Mouse (Mus musculus): ENCODE data around the gene Dync1li1. TPM values are rescaled to one million over a fixed set of nuclear protein-coding genes. Genes with fewer than 3 reads are reported as not detected.

Dync1li1 gene
- polyA plus RNA-seq, 1 experiment from 2014 or later, result 52.2 TPM

- Histone ChIP-seq H3K9ac (ENCODE audit: low read depth, low read length) (no peak overlapping the region), H3K4me1 (ENCODE audit: control insufficient read depth, insufficient read depth, low read length) (no peaks in the 10 kb centered on the region), H3K27me3 (replicated peaks; ENCODE audit: control insufficient read depth, insufficient read depth, low read length) (no peaks in the 10 kb centered on the region), H3K36me3 (ENCODE audit: control insufficient read depth, insufficient read depth, low read length) (no peaks in the 10 kb centered on the region), H3K9me3 (ENCODE audit: control insufficient read depth, low read length) (no peaks in the 10 kb centered on the region), H3K4me3 (ENCODE audit: low read length) (no peak overlapping the region), H3K4me2 (ENCODE audit: low read depth, low read length) (peak overlapping the region; percentile 17; the same call in 1 of the 2 replicates), H3K27ac (ENCODE audit: low read length) (no peak overlapping the region)
- ATAC-seq, result no peak
- 57% methylated on average over 21 of the region's 21 CpGs for WGBS
These were observed 37.5 kb upstream of the Dync1li1 start for GRCm38 (mm10) chr9:114650938-114651634.

GRCm38 (mm10) chr9:114655356-114655755 is 33.2 kb upstream of the Dync1li1 start:
- H3K27ac ChIP-seq (ENCODE audit: low read length), result no peak overlapping the region
- H3K27me3 ChIP-seq (replicated peaks; ENCODE audit: control insufficient read depth, insufficient read depth, low read length), result no peaks in the 10 kb centered on the region
- H3K36me3 ChIP-seq (ENCODE audit: control insufficient read depth, insufficient read depth, low read length), result no peaks in the 10 kb centered on the region
- H3K4me2 ChIP-seq (ENCODE audit: low read depth, low read length), result no peak overlapping the region
- no peak overlapping the region for H3K9ac ChIP-seq (ENCODE audit: low read depth, low read length)
- WGBS, result 84% methylated on average over 4 of the region's 4 CpGs
- ATAC-seq, result no peak
- no peaks in the 10 kb centered on the region for H3K9me3 ChIP-seq (ENCODE audit: control insufficient read depth, low read length)
- no peaks in the 10 kb centered on the region for H3K4me1 ChIP-seq (ENCODE audit: control insufficient read depth, insufficient read depth, low read length)
- H3K4me3 ChIP-seq (ENCODE audit: low read length), result no peak overlapping the region

- Histone ChIP-seq H3K9me3 (ENCODE audit: control insufficient read depth, low read length) (no peaks in the 10 kb centered on the region), H3K4me1 (ENCODE audit: control insufficient read depth, insufficient read depth, low read length) (no peaks in the 10 kb centered on the region), H3K36me3 (ENCODE audit: control insufficient read depth, insufficient read depth, low read length) (no peaks in the 10 kb centered on the region), H3K4me3 (ENCODE audit: low read length) (no peak overlapping the region), H3K4me2 (ENCODE audit: low read depth, low read length) (no peak overlapping the region), H3K27ac (ENCODE audit: low read length) (no peak overlapping the region), H3K9ac (ENCODE audit: low read depth, low read length) (no peak overlapping the region), H3K27me3 (replicated peaks; ENCODE audit: control insufficient read depth, insufficient read depth, low read length) (no peaks in the 10 kb centered on the region)
- ATAC-seq, result no peak
- 76% methylated on average over 3 of the region's 3 CpGs for WGBS
These were observed 31.9 kb upstream of the Dync1li1 start for GRCm38 (mm10) chr9:114656701-114657100.

- H3K4me1 ChIP-seq (ENCODE audit: control insufficient read depth, insufficient read depth, low read length), result peaks cover 3% of the 10 kb centered on the region; the same call in 1 of the 2 replicates
- 87% methylated on average over 6 of the region's 6 CpGs for whole genome bisulfite sequencing
- no peaks in the 10 kb centered on the region for H3K36me3 ChIP-seq (ENCODE audit: control insufficient read depth, insufficient read depth, low read length)
- no peak for ATAC-seq
- no peaks in the 10 kb centered on the region for H3K27me3 ChIP-seq (replicated peaks; ENCODE audit: control insufficient read depth, insufficient read depth, low read length)
- H3K9me3 ChIP-seq (ENCODE audit: control insufficient read depth, low read length), result no peaks in the 10 kb centered on the region
- no peak overlapping the region for H3K4me2 ChIP-seq (ENCODE audit: low read depth, low read length)
- H3K4me3 ChIP-seq (ENCODE audit: low read length), result no peak overlapping the region
- no peak overlapping the region for H3K9ac ChIP-seq (ENCODE audit: low read depth, low read length)
- no peak overlapping the region for H3K27ac ChIP-seq (ENCODE audit: low read length)
These were observed 28.1 kb upstream of the Dync1li1 start for GRCm38 (mm10) chr9:114660506-114660905.

- no peaks in the 10 kb centered on the region for H3K27me3 ChIP-seq (replicated peaks; ENCODE audit: control insufficient read depth, insufficient read depth, low read length)
- no peak for ATAC-seq
- H3K36me3 ChIP-seq (ENCODE audit: control insufficient read depth, insufficient read depth, low read length), result no peaks in the 10 kb centered on the region
- H3K9me3 ChIP-seq (ENCODE audit: control insufficient read depth, low read length), result no peaks in the 10 kb centered on the region
- no peak overlapping the region for H3K27ac ChIP-seq (ENCODE audit: low read length)
- H3K9ac ChIP-seq (ENCODE audit: low read depth, low read length), result no peak overlapping the region
- peaks cover 3% of the 10 kb centered on the region; the same call in 1 of the 2 replicates for H3K4me1 ChIP-seq (ENCODE audit: control insufficient read depth, insufficient read depth, low read length)
- H3K4me3 ChIP-seq (ENCODE audit: low read length), result no peak overlapping the region
- WGBS, result 69% methylated on average over 6 of the region's 6 CpGs
- H3K4me2 ChIP-seq (ENCODE audit: low read depth, low read length), result no peak overlapping the region
These were observed 27.6 kb upstream of the Dync1li1 start for GRCm38 (mm10) chr9:114660983-114661382.

GRCm38 (mm10) chr9:114661991-114662390 is 26.6 kb upstream of the Dync1li1 start:
- no peaks in the 10 kb centered on the region for H3K9me3 ChIP-seq (ENCODE audit: control insufficient read depth, low read length)
- no peaks in the 10 kb centered on the region for H3K36me3 ChIP-seq (ENCODE audit: control insufficient read depth, insufficient read depth, low read length)
- H3K4me1 ChIP-seq (ENCODE audit: control insufficient read depth, insufficient read depth, low read length), result peaks cover 3% of the 10 kb centered on the region; the same call in 1 of the 2 replicates
- ATAC-seq, result peak; percentile 63
- H3K27me3 ChIP-seq (replicated peaks; ENCODE audit: control insufficient read depth, insufficient read depth, low read length), result no peaks in the 10 kb centered on the region
- H3K9ac ChIP-seq (ENCODE audit: low read depth, low read length), result no peak overlapping the region
- H3K4me2 ChIP-seq (ENCODE audit: low read depth, low read length), result no peak overlapping the region
- 30% methylated on average over 7 of the region's 7 CpGs for WGBS
- no peak overlapping the region for H3K27ac ChIP-seq (ENCODE audit: low read length)
- no peak overlapping the region for H3K4me3 ChIP-seq (ENCODE audit: low read length)

- ATAC-seq, result no peak
- H3K27ac ChIP-seq (ENCODE audit: low read length), result no peak overlapping the region
- no peak overlapping the region for H3K9ac ChIP-seq (ENCODE audit: low read depth, low read length)
- H3K4me1 ChIP-seq (ENCODE audit: control insufficient read depth, insufficient read depth, low read length), result peaks cover 3% of the 10 kb centered on the region; the same call in 1 of the 2 replicates
- H3K4me2 ChIP-seq (ENCODE audit: low read depth, low read length), result no peak overlapping the region
- H3K27me3 ChIP-seq (replicated peaks; ENCODE audit: control insufficient read depth, insufficient read depth, low read length), result no peaks in the 10 kb centered on the region
- H3K4me3 ChIP-seq (ENCODE audit: low read length), result no peak overlapping the region
- H3K36me3 ChIP-seq (ENCODE audit: control insufficient read depth, insufficient read depth, low read length), result no peaks in the 10 kb centered on the region
- no peaks in the 10 kb centered on the region for H3K9me3 ChIP-seq (ENCODE audit: control insufficient read depth, low read length)
- WGBS, result 79% methylated on average over 11 of the region's 11 CpGs
These were observed 24.8 kb upstream of the Dync1li1 start for GRCm38 (mm10) chr9:114663782-114664181.

- Histone ChIP-seq H3K9ac (ENCODE audit: low read depth, low read length) (no peak overlapping the region), H3K4me1 (ENCODE audit: control insufficient read depth, insufficient read depth, low read length) (peaks cover 2% of the 10 kb centered on the region; the same call in 1 of the 2 replicates), H3K36me3 (ENCODE audit: control insufficient read depth, insufficient read depth, low read length) (no peaks in the 10 kb centered on the region), H3K9me3 (ENCODE audit: control insufficient read depth, low read length) (no peaks in the 10 kb centered on the region), H3K27me3 (replicated peaks; ENCODE audit: control insufficient read depth, insufficient read depth, low read length) (no peaks in the 10 kb centered on the region), H3K4me3 (ENCODE audit: low read length) (no peak overlapping the region), H3K4me2 (ENCODE audit: low read depth, low read length) (no peak overlapping the region), H3K27ac (ENCODE audit: low read length) (no peak overlapping the region)
- ATAC-seq, result no peak
- 84% methylated on average over 10 of the region's 10 CpGs for WGBS
These were observed 21.7 kb upstream of the Dync1li1 start for GRCm38 (mm10) chr9:114666858-114667257.

GRCm38 (mm10) chr9:114668047-114668446 is 20.5 kb upstream of the Dync1li1 start:
- no peaks in the 10 kb centered on the region for H3K36me3 ChIP-seq (ENCODE audit: control insufficient read depth, insufficient read depth, low read length)
- H3K4me1 ChIP-seq (ENCODE audit: control insufficient read depth, insufficient read depth, low read length), result peaks cover 4% of the 10 kb centered on the region; the same call in 1 of the 2 replicates
- H3K27ac ChIP-seq (ENCODE audit: low read length), result no peak overlapping the region
- H3K4me2 ChIP-seq (ENCODE audit: low read depth, low read length), result no peak overlapping the region
- no peak overlapping the region for H3K4me3 ChIP-seq (ENCODE audit: low read length)
- no peaks in the 10 kb centered on the region for H3K27me3 ChIP-seq (replicated peaks; ENCODE audit: control insufficient read depth, insufficient read depth, low read length)
- 77% methylated on average over 4 of the region's 4 CpGs for WGBS
- no peak for ATAC-seq
- no peak overlapping the region for H3K9ac ChIP-seq (ENCODE audit: low read depth, low read length)
- H3K9me3 ChIP-seq (ENCODE audit: control insufficient read depth, low read length), result no peaks in the 10 kb centered on the region

GRCm38 (mm10) chr9:114669011-114669410 is 19.6 kb upstream of the Dync1li1 start:
- H3K4me3 ChIP-seq (ENCODE audit: low read length), result no peak overlapping the region
- WGBS, result 56% methylated on average over 5 of the region's 5 CpGs
- no peaks in the 10 kb centered on the region for H3K27me3 ChIP-seq (replicated peaks; ENCODE audit: control insufficient read depth, insufficient read depth, low read length)
- H3K4me1 ChIP-seq (ENCODE audit: control insufficient read depth, insufficient read depth, low read length), result peaks cover 7% of the 10 kb centered on the region; the same call in 1 of the 2 replicates
- H3K9ac ChIP-seq (ENCODE audit: low read depth, low read length), result no peak overlapping the region
- ATAC-seq, result no peak
- H3K27ac ChIP-seq (ENCODE audit: low read length), result no peak overlapping the region
- no peaks in the 10 kb centered on the region for H3K36me3 ChIP-seq (ENCODE audit: control insufficient read depth, insufficient read depth, low read length)
- no peaks in the 10 kb centered on the region for H3K9me3 ChIP-seq (ENCODE audit: control insufficient read depth, low read length)
- H3K4me2 ChIP-seq (ENCODE audit: low read depth, low read length), result no peak overlapping the region

All from intestine, embryonic 16.5 days (tissue).